Mouse (Mus musculus) heart, embryonic 11.5 days (tissue): ENCODE measurements around the gene Ints3. TPM values are rescaled to one million over a fixed set of nuclear protein-coding genes. Genes with fewer than 3 reads are reported as not detected.

Source experiments
- polyA plus RNA-seq: library from polyadenylated mRNA; unstranded; fragments of >200 nt; fragmentation: Nextera tagmentation; extraction: Ambion mirVana; gene quantifications from 2 replicates; pipeline ENCODE4 v1.2.1, GENCODE M21; 2014

Ints3 gene
- polyA plus RNA-seq, 1 experiment from 2014 or later, result 26.9 TPM

Other genes with a start within 250 kb of the Ints3 start
- 1,012 and 1,016 TPM in 2 replicates for gene Rps27, start 220.0 kb downstream of the Ints3 start, polyA plus RNA-seq
- gene Rab13, start 219.9 kb downstream of the Ints3 start, polyA plus RNA-seq, result 16.6 and 21.8 TPM in 2 replicates
- gene Jtb, start 202.0 kb downstream of the Ints3 start, polyA plus RNA-seq, result 90.7 and 95.8 TPM in 2 replicates
- gene Creb3l4, start 190.1 kb downstream of the Ints3 start, polyA plus RNA-seq, result 2.3 and 2.6 TPM in 2 replicates
- gene Slc39a1, start 185.4 kb downstream of the Ints3 start, polyA plus RNA-seq, result 74.0 and 80.8 TPM in 2 replicates
- 7.5 and 11.6 TPM in 2 replicates for gene Crtc2, start 179.5 kb downstream of the Ints3 start, polyA plus RNA-seq
- gene Dennd4b, start 168.4 kb downstream of the Ints3 start, polyA plus RNA-seq, result 4.1 and 4.4 TPM in 2 replicates
- gene Gatad2b, start 140.4 kb downstream of the Ints3 start, polyA plus RNA-seq, result 8.4 and 14.3 TPM in 2 replicates
- gene Slc27a3, start 43.7 kb downstream of the Ints3 start, polyA plus RNA-seq, result 5.7 and 6.2 TPM in 2 replicates
- 5.3 and 8.1 TPM in 2 replicates for gene Npr1, start 32.2 kb upstream of the Ints3 start, polyA plus RNA-seq
- 148 and 151 TPM in 2 replicates for gene Ilf2, start 42.5 kb upstream of the Ints3 start, polyA plus RNA-seq
- 76.0 TPM in 2 replicates for gene Snapin, start 57.4 kb upstream of the Ints3 start, polyA plus RNA-seq
- gene Chtop, start 75.9 kb upstream of the Ints3 start, polyA plus RNA-seq, result 70.3 and 73.9 TPM in 2 replicates
- 137 and 138 TPM in 2 replicates for gene S100a1, start 80.8 kb upstream of the Ints3 start, polyA plus RNA-seq
- 59.7 and 65.4 TPM in 2 replicates for gene S100a13, start 80.8 kb upstream of the Ints3 start, polyA plus RNA-seq
- gene S100a14, start 93.2 kb upstream of the Ints3 start, polyA plus RNA-seq, result not detected in 2 replicates
- 26.9 and 28.4 TPM in 2 replicates for gene S100a16, start 103.6 kb upstream of the Ints3 start, polyA plus RNA-seq
- 0.24 TPM in 1 of 2 replicates, not detected in the other for gene S100a3, start 127.0 kb upstream of the Ints3 start, polyA plus RNA-seq
- gene S100a2, start 156.6 kb upstream of the Ints3 start, polyA plus RNA-seq, result not detected in 2 replicates
- not detected in 2 replicates for gene Gm42674, start 168.3 kb upstream of the Ints3 start, polyA plus RNA-seq
- 3.4 and 3.5 TPM in 2 replicates for gene S100a4, start 170.1 kb upstream of the Ints3 start, polyA plus RNA-seq
- not detected in 2 replicates for gene S100a5, start 174.9 kb upstream of the Ints3 start, polyA plus RNA-seq
- gene S100a6, start 179.3 kb upstream of the Ints3 start, polyA plus RNA-seq, result 43.6 and 44.5 TPM in 2 replicates
- gene S100a7a, start 220.4 kb upstream of the Ints3 start, polyA plus RNA-seq, result not detected in 2 replicates
- gene S100a8, start 235.4 kb upstream of the Ints3 start, polyA plus RNA-seq, result 1.9 and 5.2 TPM in 2 replicates